Mouse (Mus musculus): ENCODE measurements around the gene Pygl. TPM values are rescaled to one million over a fixed set of nuclear protein-coding genes. Genes with fewer than 3 reads are reported as not detected.

The Pygl gene
- 176 and 188 TPM in 2 replicates for polyA plus RNA-seq (2012; rRNA removed)

DNA sequence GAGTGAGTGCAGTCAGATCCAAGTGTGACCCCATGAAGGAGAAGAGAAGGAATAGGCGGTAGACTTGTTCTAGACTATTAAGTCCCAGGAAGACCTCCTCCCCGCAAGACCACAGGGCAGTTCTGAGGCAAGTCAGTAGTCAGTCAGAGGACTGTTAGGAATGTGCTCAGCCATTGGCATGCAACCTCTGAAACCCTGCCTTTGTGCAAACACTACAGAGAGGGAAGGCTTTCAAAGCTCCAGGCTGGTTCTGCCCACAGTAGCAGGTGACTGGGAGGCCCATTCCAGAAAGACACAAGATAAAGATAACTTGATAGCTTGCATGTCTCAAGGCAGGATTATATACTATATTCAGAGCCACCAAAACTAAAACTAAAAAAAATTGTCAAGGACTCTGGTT is at the start of gene Pygl:
Pygl (minus strand) TSS at position 195 of the 400 bp plus-strand sequence.

GRCm38 (mm10) chr12:70153842-70154241 is 77.4 kb downstream of the Pygl start, which contains the start of gene Abhd12b:
Abhd12b (plus strand) TSS chr12:70154142.

Other genes with a start within 250 kb of the Pygl start
- 15.8 and 17.2 TPM in 2 replicates for gene Sav1, start 244.5 kb downstream of the Pygl start, polyA plus RNA-seq (2012; rRNA removed)
- 3.7 and 5.1 TPM in 2 replicates for gene Nin, start 117.8 kb downstream of the Pygl start, polyA plus RNA-seq (2012; rRNA removed)
- not detected in 2 replicates for gene Abhd12b, start 77.3 kb downstream of the Pygl start, polyA plus RNA-seq (2012; rRNA removed)
- gene Trim9, start 116.1 kb upstream of the Pygl start, polyA plus RNA-seq (2012; rRNA removed) = 0.02 and 0.03 TPM in 2 replicates
- 22.0 and 23.1 TPM in 2 replicates for gene Tmx1, start 221.6 kb upstream of the Pygl start, polyA plus RNA-seq (2012; rRNA removed)

All from liver, embryonic 18 days (tissue).